Mouse (Mus musculus): ENCODE results near the gene Eme1.

DNA sequence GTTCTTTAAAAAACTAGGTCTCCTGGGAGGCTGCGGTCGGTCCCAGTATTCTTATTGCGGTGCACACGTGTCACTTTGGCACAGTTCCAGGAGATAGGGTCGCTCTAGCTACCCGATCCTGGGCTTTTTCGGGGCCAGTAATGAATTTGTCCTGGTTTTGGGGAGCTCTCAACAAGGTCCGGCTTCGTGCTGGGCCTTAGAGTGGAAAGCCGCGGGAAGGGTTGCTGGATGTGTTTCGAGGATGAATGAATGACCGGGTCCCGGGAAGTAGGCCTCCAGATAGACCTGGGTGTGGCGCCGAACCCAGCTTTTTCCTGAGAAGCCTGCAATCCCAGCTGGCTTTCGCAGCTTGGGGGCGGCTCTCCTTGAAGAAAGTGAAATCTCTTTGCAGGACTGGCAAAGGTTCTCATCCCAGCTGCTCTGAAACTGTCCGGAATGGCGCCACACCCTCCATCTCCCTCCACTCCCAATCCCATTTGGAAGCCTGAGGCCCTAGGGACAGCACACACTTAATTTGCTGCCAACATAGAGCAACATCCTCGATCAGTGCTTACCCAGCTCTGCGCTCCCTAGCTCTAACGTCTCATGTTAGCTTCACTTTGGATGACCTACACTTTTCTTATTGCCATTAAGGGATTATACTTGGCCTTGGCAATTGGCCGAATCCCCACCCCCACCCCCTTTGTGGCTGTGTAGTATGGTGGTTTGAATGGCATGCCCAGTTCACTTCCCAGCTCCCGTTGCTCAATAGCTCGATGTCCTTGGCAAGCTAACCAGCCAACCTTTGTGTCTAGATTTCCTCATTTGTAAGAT is 23.4 kb downstream of the Eme1 start:
- TF ChIP-seq USF1 (IDR thresholded peaks at IDR 0.05; ENCODE audit: low read depth) (peak; percentile 25), POLR2A (IDR thresholded peaks at IDR 0.05; ENCODE audit: insufficient read length, low read depth) (no peak)
